ENCODE assay signal across 9 mouse cellular contexts in genomic region chr11:120041191-120042123, GRCm38 (mm10). TPM values are rescaled to one million over a fixed set of nuclear protein-coding genes. Genes with fewer than 3 reads are reported as not detected.
A peak's percentile ranks its signal among the peaks of the same experiment; 100 is the strongest.
DNase-seq lines count a peak whose midpoint lies in the region; ATAC-seq lines count a peak whose summit lies in the region.
"Had no signal": no experiment of that assay in that cellular context is flagged by ENCODE, and none has a peak within 500 bp of the region (broad histone marks: within the 10 kb centered on the region; RNA-seq: fewer than 3 reads in every experiment).

No protein-coding gene starts in this region.

- H3K9me3 ChIP-seq in forebrain, embryonic 10.5 days: no peaks in the 10 kb centered on the region
- H3K9me3 ChIP-seq in forebrain, embryonic 13.5 days (replicated peaks): no peaks in the 10 kb centered on the region
- H3K9me3 ChIP-seq in intestine, embryonic 15.5 days: no peaks in the 10 kb centered on the region
- no peaks in the 10 kb centered on the region for H3K9me3 ChIP-seq in liver, embryonic 16.5 days (replicated peaks; ENCODE audit: control insufficient read depth, low read length)

- intact Hi-C loops in gastrocnemius, postnatal 36 days (cut with DNase I): no loop called here

- H3K27ac ChIP-seq in forebrain, embryonic 10.5 days: peak overlapping the region; percentile 63
- H3K27ac ChIP-seq in forebrain, embryonic 13.5 days: no peak overlapping the region; the same call in 1 of the 2 replicates
- H3K27ac ChIP-seq in intestine, embryonic 15.5 days: peak overlapping the region; percentile 15; the same call in 1 of the 2 replicates
- H3K27ac ChIP-seq in liver, embryonic 16.5 days (ENCODE audit: low read length): peak overlapping the region; percentile 67

- peaks cover 20% of the 10 kb centered on the region for H3K27me3 ChIP-seq in forebrain, embryonic 10.5 days (ENCODE audit: poor library complexity, severe bottlenecking)
- no peaks in the 10 kb centered on the region for H3K27me3 ChIP-seq in forebrain, embryonic 13.5 days
- peaks cover 7% of the 10 kb centered on the region for H3K27me3 ChIP-seq in intestine, embryonic 15.5 days (replicated peaks)
- peaks cover 12% of the 10 kb centered on the region for H3K27me3 ChIP-seq in liver, embryonic 16.5 days (ENCODE audit: control insufficient read depth, insufficient read depth, low read depth, low read length)

- H3K4me3 ChIP-seq in forebrain, embryonic 10.5 days: no peak overlapping the region
- H3K4me3 ChIP-seq in forebrain, embryonic 13.5 days: no peak overlapping the region
- no peak overlapping the region for H3K4me3 ChIP-seq in intestine, embryonic 15.5 days (replicated peaks)
- H3K4me3 ChIP-seq in liver, embryonic 16.5 days (ENCODE audit: low read depth, low read length): peak overlapping the region; percentile 14
- H3K4me3 ChIP-seq: erythroblast, embryonic 14.5 days had no signal

- H3K4me2 ChIP-seq in forebrain, embryonic 13.5 days: no peak overlapping the region
- no peak overlapping the region for H3K4me2 ChIP-seq in intestine, embryonic 15.5 days (replicated peaks)
- H3K4me2 ChIP-seq in liver, embryonic 16.5 days (ENCODE audit: low read depth, low read length): peak overlapping the region; percentile 25

- WGBS in forebrain, embryonic 10.5 days: 76% methylated on average over 13 of the region's 13 CpGs
- WGBS in forebrain, embryonic 13.5 days: 81% methylated on average over 13 of the region's 13 CpGs
- 59% methylated on average over 13 of the region's 13 CpGs for WGBS in intestine, embryonic 15.5 days
- WGBS in liver, embryonic 16.5 days (ENCODE audit: insufficient replicate concordance): 36% methylated on average over 13 of the region's 13 CpGs

- H3K36me3 ChIP-seq in forebrain, embryonic 10.5 days (replicated peaks): no peaks in the 10 kb centered on the region
- no peaks in the 10 kb centered on the region for H3K36me3 ChIP-seq in forebrain, embryonic 13.5 days (ENCODE audit: poor library complexity, severe bottlenecking)
- H3K36me3 ChIP-seq in intestine, embryonic 15.5 days: no peaks in the 10 kb centered on the region
- H3K36me3 ChIP-seq in liver, embryonic 16.5 days (ENCODE audit: control insufficient read depth, insufficient read depth): no peaks in the 10 kb centered on the region

- no peak overlapping the region for H3K9ac ChIP-seq in forebrain, embryonic 13.5 days
- H3K9ac ChIP-seq in intestine, embryonic 15.5 days: no peak overlapping the region
- H3K9ac ChIP-seq in liver, embryonic 16.5 days (ENCODE audit: low read depth, low read length): no peak overlapping the region

- H3K4me1 ChIP-seq in forebrain, embryonic 10.5 days: peaks cover 55% of the 10 kb centered on the region
- H3K4me1 ChIP-seq in forebrain, embryonic 13.5 days: peaks cover 37% of the 10 kb centered on the region
- peaks cover 22% of the 10 kb centered on the region for H3K4me1 ChIP-seq in intestine, embryonic 15.5 days (replicated peaks)
- peaks cover 3% of the 10 kb centered on the region for H3K4me1 ChIP-seq in liver, embryonic 16.5 days (ENCODE audit: control insufficient read depth, low read depth, low read length)

- no peak for DNase-seq in forebrain, embryonic 10.5 days (ENCODE audit: extremely low spot score, low spot score)
- DNase-seq in ZHBTc4 (ENCODE audit: low read depth, low spot score): peak; percentile 46
- peak; percentile 55 to 72 for DNase-seq in gastrocnemius, postnatal 36 days
- DNase-seq in right cerebral cortex, postnatal 14 days: peak; percentile 54
- DNase-seq in B cell, adult 2 months: no peak

- no peak for ATAC-seq in forebrain, embryonic 13.5 days
- peak; percentile 46 for ATAC-seq in intestine, embryonic 15.5 days
- peak; percentile 73 for ATAC-seq in liver, embryonic 16.5 days (ENCODE audit: low read depth)

RNA-seq across cellular contexts. Expression of gene Aatk, which starts 5.5 kb away (rescaled TPM):
- 1.5 and 1.8 TPM in 2 replicates for polyA plus RNA-seq in forebrain, embryonic 10.5 days (2016; fragmentation: Nextera tagmentation; extraction: Ambion mirVana)
- 6.8 and 8.4 TPM in 2 replicates for polyA plus RNA-seq in forebrain, embryonic 13.5 days (2015; fragmentation: Nextera tagmentation; extraction: Ambion mirVana)
- 1 to 10 TPM; 3.2 to 4.1 TPM for total RNA-seq in gastrocnemius, postnatal 36 days (2021)
- 3.1 and 3.4 TPM in 2 replicates for polyA plus RNA-seq in intestine, embryonic 15.5 days (2015; fragmentation: Nextera tagmentation; extraction: Ambion mirVana)
- 0.48 and 0.67 TPM in 2 replicates for polyA plus RNA-seq in liver, embryonic 16.5 days (2015; fragmentation: Nextera tagmentation; extraction: Ambion mirVana)

RNA-seq across cellular contexts. Expression of gene Cep131, which starts 45.2 kb away (rescaled TPM):
- 41.4 and 42.5 TPM in 2 replicates for polyA plus RNA-seq in forebrain, embryonic 10.5 days (2016; fragmentation: Nextera tagmentation; extraction: Ambion mirVana)
- polyA plus RNA-seq in forebrain, embryonic 13.5 days (2015; fragmentation: Nextera tagmentation; extraction: Ambion mirVana): 26.9 and 28.8 TPM in 2 replicates
- total RNA-seq in gastrocnemius, postnatal 36 days (2021): 1 to 10 TPM; 6.6 to 8.0 TPM
- 14.2 and 19.7 TPM in 2 replicates for polyA plus RNA-seq in intestine, embryonic 15.5 days (2015; fragmentation: Nextera tagmentation; extraction: Ambion mirVana)
- polyA plus RNA-seq in liver, embryonic 16.5 days (2015; fragmentation: Nextera tagmentation; extraction: Ambion mirVana): 3.3 and 3.4 TPM in 2 replicates

RNA-seq across cellular contexts. Expression of gene Tepsin, which starts 57.1 kb away (rescaled TPM):
- 17.7 and 20.6 TPM in 2 replicates for polyA plus RNA-seq in forebrain, embryonic 10.5 days (2016; fragmentation: Nextera tagmentation; extraction: Ambion mirVana)
- 18.0 and 19.0 TPM in 2 replicates for polyA plus RNA-seq in forebrain, embryonic 13.5 days (2015; fragmentation: Nextera tagmentation; extraction: Ambion mirVana)
- total RNA-seq in gastrocnemius, postnatal 36 days (2021): 1 to 10 TPM; 4.2 to 5.6 TPM
- 15.4 and 17.7 TPM in 2 replicates for polyA plus RNA-seq in intestine, embryonic 15.5 days (2015; fragmentation: Nextera tagmentation; extraction: Ambion mirVana)
- 6.3 and 7.2 TPM in 2 replicates for polyA plus RNA-seq in liver, embryonic 16.5 days (2015; fragmentation: Nextera tagmentation; extraction: Ambion mirVana)

RNA-seq across cellular contexts. Expression of gene Ndufaf8, which starts 57.3 kb away (rescaled TPM):
- 87.4 and 97.7 TPM in 2 replicates for polyA plus RNA-seq in forebrain, embryonic 10.5 days (2016; fragmentation: Nextera tagmentation; extraction: Ambion mirVana)
- polyA plus RNA-seq in forebrain, embryonic 13.5 days (2015; fragmentation: Nextera tagmentation; extraction: Ambion mirVana): 59.2 and 60.5 TPM in 2 replicates
- total RNA-seq in gastrocnemius, postnatal 36 days (2021): 10 to 100 TPM; 32.1 to 32.9 TPM
- polyA plus RNA-seq in intestine, embryonic 15.5 days (2015; fragmentation: Nextera tagmentation; extraction: Ambion mirVana): 90.8 and 109 TPM in 2 replicates
- polyA plus RNA-seq in liver, embryonic 16.5 days (2015; fragmentation: Nextera tagmentation; extraction: Ambion mirVana): 36.3 and 45.3 TPM in 2 replicates

Comparison
In these comparisons a context has a peak if more than half of its experiments do, and no peak if none do; other contexts are left out.
1. DNase-seq: peak in ZHBTc4 (single experiment), gastrocnemius, postnatal 36 days (2 of 2) and right cerebral cortex, postnatal 14 days (single experiment); none in forebrain, embryonic 10.5 days (single experiment) and B cell, adult 2 months (0 of 2).